15 mouse cellular contexts compared by ENCODE assay signal in the genomic region with DNA sequence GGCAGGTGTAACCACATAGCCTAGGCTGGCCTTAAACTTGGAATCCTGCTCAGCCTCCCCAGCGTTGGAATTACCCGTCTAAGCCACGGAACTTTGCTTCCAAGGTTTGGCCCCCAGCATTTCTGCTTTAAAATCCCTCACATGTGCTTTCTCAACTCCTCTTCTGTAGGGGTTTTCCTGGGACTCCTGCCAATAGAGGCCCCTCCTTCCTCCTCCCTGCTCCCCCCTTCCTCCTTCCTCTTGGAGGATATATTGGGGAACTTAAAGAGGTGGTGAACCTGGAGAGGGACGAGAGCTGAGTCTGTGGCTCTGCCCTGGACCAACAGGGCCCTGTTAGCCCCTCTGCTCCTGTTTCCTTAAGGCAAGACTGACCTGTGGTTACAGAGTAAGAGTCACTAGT. TPM values are rescaled to one million over a fixed set of nuclear protein-coding genes. Genes with fewer than 3 reads are reported as not detected.
DNase-seq lines count a peak whose midpoint lies in the region; ATAC-seq and TF ChIP-seq lines count a peak whose summit lies in the region.
"Had no signal": no experiment of that assay in that cellular context is flagged by ENCODE, and none has a peak within 500 bp of the region (broad histone marks: within the 10 kb centered on the region; RNA-seq: fewer than 3 reads in every experiment).

No protein-coding gene starts in this region.

- no peaks in the 10 kb centered on the region for H3K27me3 ChIP-seq in hindbrain, embryonic 15.5 days
- H3K27me3 ChIP-seq in hindbrain, embryonic 10.5 days (ENCODE audit: insufficient read depth, poor library complexity, severe bottlenecking) = peaks cover 81% of the 10 kb centered on the region
- H3K27me3 ChIP-seq in MEL (ENCODE audit: control insufficient read depth in 1 of 2, insufficient read depth in 2 of 2, low read length in 2 of 2) = peaks cover 0 to 9% of the 10 kb centered on the region in 2 experiments; a peak in 2 of 4 replicates
- peaks cover 16% of the 10 kb centered on the region for H3K27me3 ChIP-seq in limb, embryonic 14.5 days (ENCODE audit: control insufficient read depth, insufficient read depth, low read length)
- H3K27me3 ChIP-seq in kidney, embryonic 14.5 days (ENCODE audit: control insufficient read depth, insufficient read depth, low read length) = peaks cover 39% of the 10 kb centered on the region

- peak overlapping the region; percentile 20; the same call in 1 of the 2 replicates for H3K27ac ChIP-seq in hindbrain, embryonic 15.5 days (replicated peaks)
- no peak overlapping the region for H3K27ac ChIP-seq in hindbrain, embryonic 10.5 days
- H3K27ac ChIP-seq in MEL (ENCODE audit: control insufficient read depth, low read depth, low read length) = no peak overlapping the region
- H3K27ac ChIP-seq in limb, embryonic 14.5 days (replicated peaks; ENCODE audit: low read depth, low read length) = peak overlapping the region; percentile 50
- no peak overlapping the region for H3K27ac ChIP-seq in kidney, embryonic 14.5 days (ENCODE audit: low read depth, low read length)
- H3K27ac ChIP-seq: lung, embryonic 15.5 days had no signal

- WGBS in hindbrain, embryonic 15.5 days = 46% methylated on average over 4 of the region's 4 CpGs
- WGBS in hindbrain, embryonic 10.5 days = 73% methylated on average over 4 of the region's 4 CpGs
- WGBS in limb, embryonic 14.5 days = 7% methylated on average over 4 of the region's 4 CpGs
- WGBS in kidney, embryonic 14.5 days = 55% methylated on average over 4 of the region's 4 CpGs

- peak; percentile 41 for DNase-seq in cerebellum, adult 8-10 months
- DNase-seq in cerebellum, postnatal 4 days (ENCODE audit: low spot score in 2 of 2) = no peak
- no peak for DNase-seq in hindbrain, embryonic 10.5 days (ENCODE audit: low spot score)
- DNase-seq in MEL (ENCODE audit: low read depth, low spot score) = peak; percentile 55
- peak; percentile 79 for DNase-seq in limb, embryonic 14.5 days (ENCODE audit: low spot score)
- no peak for DNase-seq in urinary bladder, postnatal 10 days (ENCODE audit: low spot score)
- DNase-seq: gastrocnemius, postnatal 36 days; heart, postnatal 14 days; kidney, adult 8-10 months; layer of hippocampus, adult 9-11 months had no signal

- no peaks in the 10 kb centered on the region; the same call in 1 of the 2 replicates for H3K36me3 ChIP-seq in hindbrain, embryonic 15.5 days
- no peaks in the 10 kb centered on the region for H3K36me3 ChIP-seq in hindbrain, embryonic 10.5 days
- no peaks in the 10 kb centered on the region; a peak in 1 of 4 replicates for H3K36me3 ChIP-seq in MEL (ENCODE audit: control insufficient read depth in 1 of 2, insufficient read depth in 2 of 2, low read length in 2 of 2)
- no peaks in the 10 kb centered on the region for H3K36me3 ChIP-seq in limb, embryonic 14.5 days (ENCODE audit: control insufficient read depth, insufficient read depth, low read length)
- no peaks in the 10 kb centered on the region for H3K36me3 ChIP-seq in kidney, embryonic 14.5 days (ENCODE audit: control insufficient read depth, insufficient read depth, low read length)
- H3K36me3 ChIP-seq: G1E; lung, embryonic 15.5 days had no signal

- no peaks in the 10 kb centered on the region for H3K9me3 ChIP-seq in hindbrain, embryonic 15.5 days
- no peaks in the 10 kb centered on the region for H3K9me3 ChIP-seq in hindbrain, embryonic 10.5 days
- H3K9me3 ChIP-seq in MEL (replicated peaks; ENCODE audit: insufficient read depth, low read length) = no peaks in the 10 kb centered on the region
- no peaks in the 10 kb centered on the region for H3K9me3 ChIP-seq in limb, embryonic 14.5 days (ENCODE audit: control insufficient read depth, low read length)
- H3K9me3 ChIP-seq in kidney, embryonic 14.5 days (ENCODE audit: control insufficient read depth, low read length) = no peaks in the 10 kb centered on the region
- H3K9me3 ChIP-seq: lung, embryonic 15.5 days had no signal

- peaks cover 41% of the 10 kb centered on the region for H3K4me1 ChIP-seq in hindbrain, embryonic 15.5 days (replicated peaks)
- H3K4me1 ChIP-seq in hindbrain, embryonic 10.5 days (replicated peaks) = peaks cover 24% of the 10 kb centered on the region
- H3K4me1 ChIP-seq in MEL (ENCODE audit: control insufficient read depth in 1 of 2, insufficient read depth in 2 of 2, low read length in 2 of 2) = 0 out of 4 replicates have a peak, but pooled peaks cover 0 to 2% of the 10 kb centered on the region in 2 experiments
- H3K4me1 ChIP-seq in limb, embryonic 14.5 days (ENCODE audit: control insufficient read depth, insufficient read depth, low read length) = peaks cover 18% of the 10 kb centered on the region
- H3K4me1 ChIP-seq in kidney, embryonic 14.5 days (ENCODE audit: control insufficient read depth, insufficient read depth, low read length) = peaks cover 9% of the 10 kb centered on the region

- H3K79me2 ChIP-seq in MEL (ENCODE audit: control insufficient read depth, insufficient read depth, low read length, poor library complexity) = no peaks in the 10 kb centered on the region

- H3K4me3 ChIP-seq in hindbrain, embryonic 15.5 days = no peak overlapping the region
- no peak overlapping the region for H3K4me3 ChIP-seq in hindbrain, embryonic 10.5 days
- no peak overlapping the region for H3K4me3 ChIP-seq in MEL (ENCODE audit: control insufficient read depth in 1 of 2, insufficient read depth in 1 of 2, low read depth in 2 of 2, low read length in 2 of 2)
- H3K4me3 ChIP-seq in limb, embryonic 14.5 days (replicated peaks; ENCODE audit: low read length) = no peak overlapping the region
- no peak overlapping the region for H3K4me3 ChIP-seq in kidney, embryonic 14.5 days (ENCODE audit: low read length)
- H3K4me3 ChIP-seq: lung, embryonic 15.5 days had no signal

- no peak for TF ChIP-seq CTCF in MEL (IDR thresholded peaks at IDR 0.05 in 2 of 3, conservative IDR thresholded peaks at IDR 0.05 in 1 of 3; ENCODE audit: control insufficient read depth in 1 of 3, insufficient read depth in 1 of 3, low read depth in 2 of 3, low read length in 3 of 3, poor library complexity in 1 of 3, severe bottlenecking in 1 of 3)

- no peak for TF ChIP-seq RAD21 in MEL (IDR thresholded peaks at IDR 0.05; ENCODE audit: low read depth, low read length)

- no peak for TF ChIP-seq POLR2A in MEL (IDR thresholded peaks at IDR 0.05; ENCODE audit: control insufficient read depth in 1 of 2, insufficient read depth in 1 of 2, low read depth in 1 of 2, low read length in 2 of 2, poor library complexity in 1 of 2)
- TF ChIP-seq POLR2A in limb, embryonic 14.5 days (IDR thresholded peaks at IDR 0.05; ENCODE audit: borderline replicate concordance, extremely low read depth, insufficient read depth, insufficient read length) = no peak

- no peak for ATAC-seq in hindbrain, embryonic 15.5 days (ENCODE audit: low FRiP score, low read depth)
- peak; percentile 41; the same call in 1 of the 2 replicates for ATAC-seq in limb, embryonic 14.5 days (ENCODE audit: low FRiP score, low read depth)
- no peak for ATAC-seq in kidney, embryonic 14.5 days (ENCODE audit: low FRiP score, low TSS enrichment)
- ATAC-seq: activated CD4-positive, CD25-positive, alpha-beta regulatory T cell, adult 4 months had no signal

- peak overlapping the region; percentile 9 for H3K4me2 ChIP-seq in hindbrain, embryonic 15.5 days
- no peak overlapping the region; the same call in 1 of the 2 replicates for H3K4me2 ChIP-seq in limb, embryonic 14.5 days (replicated peaks; ENCODE audit: low read depth, low read length, severe bottlenecking)
- H3K4me2 ChIP-seq in kidney, embryonic 14.5 days (replicated peaks; ENCODE audit: low read depth, low read length) = no peak overlapping the region
- H3K4me2 ChIP-seq: lung, embryonic 15.5 days had no signal

- no peak overlapping the region for H3K9ac ChIP-seq in hindbrain, embryonic 15.5 days
- H3K9ac ChIP-seq in MEL (ENCODE audit: control insufficient read depth, low read depth, low read length, poor library complexity, severe bottlenecking) = no peak overlapping the region
- H3K9ac ChIP-seq in limb, embryonic 14.5 days (ENCODE audit: low read depth, low read length, severe bottlenecking) = no peak overlapping the region
- no peak overlapping the region for H3K9ac ChIP-seq in kidney, embryonic 14.5 days (ENCODE audit: low read depth, low read length)
- H3K9ac ChIP-seq: lung, embryonic 15.5 days had no signal

- TF ChIP-seq EP300 in MEL (IDR thresholded peaks at IDR 0.05; ENCODE audit: low read depth in 1 of 2, low read length in 2 of 2) = no peak

TF ChIP-seq in MEL, 35 proteins besides CTCF, POLR2A, EP300 and RAD21 (continues in another document):
- TF ChIP-seq MEF2A (IDR thresholded peaks at IDR 0.05; ENCODE audit: extremely low read depth, insufficient replicate concordance, low read depth, low read length, poor library complexity, severe bottlenecking) = no peak
- TF ChIP-seq MXI1 (IDR thresholded peaks at IDR 0.05; ENCODE audit: low read depth, low read length) = no peak
- TF ChIP-seq NELFE (IDR thresholded peaks at IDR 0.05; ENCODE audit: low read depth, low read length) = no peak
- TF ChIP-seq HCFC1 (IDR thresholded peaks at IDR 0.05; ENCODE audit: low read depth, low read length) = no peak
- no peak for TF ChIP-seq MAZ (IDR thresholded peaks at IDR 0.05; ENCODE audit: low read depth, low read length)
- TF ChIP-seq TAL1 (IDR thresholded peaks at IDR 0.05; ENCODE audit: low read length) = no peak
- TF ChIP-seq ETS1 (IDR thresholded peaks at IDR 0.05; ENCODE audit: low read depth, low read length) = no peak

RNA-seq across cellular contexts. Expression of gene Rtn4r, which starts 2.8 kb away (rescaled TPM):
- 24.7 and 25.5 TPM in 2 replicates for polyA plus RNA-seq in hindbrain, embryonic 15.5 days (2015; fragmentation: Nextera tagmentation; extraction: Ambion mirVana)
- 2.1 and 2.8 TPM in 2 replicates for polyA plus RNA-seq in hindbrain, embryonic 10.5 days (2016; fragmentation: Nextera tagmentation; extraction: Ambion mirVana)
- 0.10 TPM in 1 of 2 replicates, not detected in the other for total RNA-seq in MEL (2012; rRNA removed)
- under 1 TPM in 1 of 2 experiments, not detected in 1; 0.04 TPM for polyA plus RNA-seq in MEL (2012; ENCODE audit: insufficient read depth in 1 of 2, insufficient read length in 2 of 2, low read depth in 1 of 2, low replicate concordance in 2 of 2, missing spikeins in 1 of 2)
- polyA plus RNA-seq in limb, embryonic 14.5 days (2012; rRNA removed) = 17.3 and 25.0 TPM in 2 replicates
- polyA plus RNA-seq in limb, embryonic 14.5 days (2014; fragmentation: Nextera tagmentation; extraction: Ambion mirVana) = 7.6 and 8.7 TPM in 2 replicates
- polyA plus RNA-seq in kidney, embryonic 14.5 days (2014; fragmentation: Nextera tagmentation; extraction: Ambion mirVana) = 3.6 and 4.7 TPM in 2 replicates
- polyA plus RNA-seq: activated CD4-positive, CD25-positive, alpha-beta regulatory T cell, adult 4 months; G1E had no signal

RNA-seq across cellular contexts. Expression of gene Prodh, which starts 40.3 kb away (rescaled TPM):
- polyA plus RNA-seq in hindbrain, embryonic 15.5 days (2015; fragmentation: Nextera tagmentation; extraction: Ambion mirVana) = 4.3 and 4.9 TPM in 2 replicates
- polyA plus RNA-seq in hindbrain, embryonic 10.5 days (2016; fragmentation: Nextera tagmentation; extraction: Ambion mirVana) = 9.7 and 13.4 TPM in 2 replicates
- 40.2 and 43.3 TPM in 2 replicates for total RNA-seq in MEL (2012; rRNA removed)
- 10 to 100 TPM in 1 of 2 experiments, not detected in 1; 53.6 TPM for polyA plus RNA-seq in MEL (2012; ENCODE audit: insufficient read depth in 1 of 2, insufficient read length in 2 of 2, low read depth in 1 of 2, low replicate concordance in 2 of 2, missing spikeins in 1 of 2)
- polyA plus RNA-seq in limb, embryonic 14.5 days (2012; rRNA removed) = 19.6 and 20.6 TPM in 2 replicates
- 8.9 and 10.2 TPM in 2 replicates for polyA plus RNA-seq in limb, embryonic 14.5 days (2014; fragmentation: Nextera tagmentation; extraction: Ambion mirVana)
- polyA plus RNA-seq in kidney, embryonic 14.5 days (2014; fragmentation: Nextera tagmentation; extraction: Ambion mirVana) = 21.5 and 21.6 TPM in 2 replicates

Comparison
In these comparisons a context has a peak if more than half of its experiments do, and no peak if none do; other contexts are left out.
1. DNase-seq: peak in cerebellum, adult 8-10 months (single experiment), MEL (single experiment) and limb, embryonic 14.5 days (single experiment); none in cerebellum, postnatal 4 days (0 of 2), hindbrain, embryonic 10.5 days (single experiment) and urinary bladder, postnatal 10 days (single experiment).
2. H3K27ac ChIP-seq: peak in hindbrain, embryonic 15.5 days (single experiment) and limb, embryonic 14.5 days (single experiment); none in hindbrain, embryonic 10.5 days (single experiment), MEL (single experiment) and kidney, embryonic 14.5 days (single experiment).